Mouse (Mus musculus) small intestine, adult 2 months (tissue): ENCODE measurements at regions not wholly inside any gene's neighbourhood (a gene's known extent, or its start where the extent isn't known, plus 50 kb on each side); places are given as distances from the start of the nearest gene placed in this dataset.

Experiments
- CTCF ChIP-seq: fragments of 200-500 bp; IDR thresholded peaks from 2 replicates; pipeline ENCODE4 v1.5.1; 2012; ENCODE audit warnings: low read depth, mild to moderate bottlenecking, control low read depth, inconsistent platforms, low read length, moderate library complexity, mixed read lengths; ENCODE audit not compliant: insufficient replicate concordance, insufficient read length; ENCODE audit errors: extremely low read depth
- POLR2A ChIP-seq: fragments of 200-500 bp; IDR thresholded peaks from 2 replicates; pipeline ENCODE4 v1.6.1; 2012; ENCODE audit warnings: low read depth, mild to moderate bottlenecking, control low read depth, inconsistent platforms, low read length, moderate library complexity

- TF ChIP-seq CTCF (no peak), POLR2A (no peak)
Measured at GRCm38 (mm10) chr15:37065926-37066550, 58.5 kb upstream of the Zfp706 start.
